Mouse (Mus musculus) intestine, embryonic 16.5 days (tissue): ENCODE results near the gene Kirrel3. TPM values are rescaled to one million over a fixed set of nuclear protein-coding genes. Genes with fewer than 3 reads are reported as not detected.

Experiments used
- ATAC-seq: fragments of 200-750 bp; cut with Nextera tagmentation; 2 replicates; pipeline ENCODE4 v1.8.0; 2017; ENCODE audit warnings: moderate TSS enrichment, moderate library complexity
- H3K27ac ChIP-seq: fragments of 300-500 bp; sonication (generic); 2 replicates; pipeline ENCODE4 v1.5.1; 2014; ENCODE audit warnings: mild to moderate bottlenecking, low read length
- H3K27me3 ChIP-seq: fragments of 300-500 bp; sonication (generic); replicated peaks from 2 replicates; pipeline ENCODE4 v1.6.1; 2014; ENCODE audit warnings: low read length, control low read depth, mixed read lengths; ENCODE audit not compliant: control insufficient read depth, insufficient read depth
- H3K36me3 ChIP-seq: fragments of 300-500 bp; sonication (generic); 2 replicates; pipeline ENCODE4 v1.6.1; 2014; ENCODE audit warnings: low read length, control low read depth; ENCODE audit not compliant: control insufficient read depth, insufficient read depth
- H3K4me1 ChIP-seq: fragments of 300-500 bp; sonication (generic); 2 replicates; pipeline ENCODE4 v1.6.1; 2014; ENCODE audit warnings: low read length, control low read depth, mixed read lengths; ENCODE audit not compliant: control insufficient read depth, insufficient read depth
- H3K4me2 ChIP-seq: fragments of 300-500 bp; sonication (generic); 2 replicates; pipeline ENCODE4 v1.6.1; 2014; ENCODE audit warnings: low read depth, low read length, control low read depth
- H3K4me3 ChIP-seq: fragments of 300-500 bp; sonication (generic); 2 replicates; pipeline ENCODE4 v1.5.1; 2014; ENCODE audit warnings: mild to moderate bottlenecking, low read length
- H3K9ac ChIP-seq: fragments of 300-500 bp; sonication (generic); 2 replicates; pipeline ENCODE4 v1.6.1; 2014; ENCODE audit warnings: low read depth, low read length
- H3K9me3 ChIP-seq: fragments of 300-500 bp; sonication (generic); 2 replicates; pipeline ENCODE4 v1.6.1; 2016; ENCODE audit warnings: low read length, control low read depth; ENCODE audit not compliant: control insufficient read depth
- WGBS: fragments of 180-500 bp; shearing (Covaris S2); extraction: QIAGEN DNeasy Blood & Tissue Kit; methylation state at CpG from one replicate; pipeline ENCODE4 v1.1.7; 2014; 5-methylcytosine and 5-hydroxymethylcytosine counted together
- polyA plus RNA-seq: library from polyadenylated mRNA; unstranded; fragments of >200 nt; fragmentation: Nextera tagmentation; extraction: Ambion mirVana; gene quantifications from 2 replicates; pipeline ENCODE4 v1.2.1, GENCODE M21; 2015

Kirrel3 gene
- polyA plus RNA-seq, 1 experiment from 2014 or later: 1.7 TPM

DNA sequence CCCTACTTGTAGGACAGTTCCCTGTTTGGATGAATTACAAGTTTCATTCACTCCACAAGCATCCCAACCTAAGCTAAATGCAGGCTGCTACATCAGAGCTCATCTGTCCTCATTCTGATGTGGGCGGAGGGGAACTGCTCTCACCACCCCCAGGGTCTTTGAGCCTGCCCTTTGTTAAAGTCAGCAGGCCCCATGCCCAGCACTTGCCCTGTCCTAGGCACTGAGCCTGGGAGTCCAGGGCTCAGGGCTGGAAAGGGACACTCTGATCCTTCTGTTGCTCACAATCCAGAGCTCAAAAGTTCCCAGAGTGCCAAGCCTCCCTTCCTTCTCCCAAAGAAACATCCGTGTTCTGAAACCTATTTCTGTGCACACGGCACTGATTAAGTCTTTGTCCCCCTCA is 422.3 kb downstream of the Kirrel3 start:
- Histone ChIP-seq H3K4me3 (no peak overlapping the region), H3K27ac (no peak overlapping the region), H3K36me3 (no peaks in the 10 kb centered on the region), H3K9me3 (no peaks in the 10 kb centered on the region), H3K4me1 (no peaks in the 10 kb centered on the region), H3K27me3 (no peaks in the 10 kb centered on the region), H3K4me2 (no peak overlapping the region), H3K9ac (no peak overlapping the region)
- ATAC-seq: no peak
- WGBS: 77% methylated on average over 3 of the region's 3 CpGs

DNA sequence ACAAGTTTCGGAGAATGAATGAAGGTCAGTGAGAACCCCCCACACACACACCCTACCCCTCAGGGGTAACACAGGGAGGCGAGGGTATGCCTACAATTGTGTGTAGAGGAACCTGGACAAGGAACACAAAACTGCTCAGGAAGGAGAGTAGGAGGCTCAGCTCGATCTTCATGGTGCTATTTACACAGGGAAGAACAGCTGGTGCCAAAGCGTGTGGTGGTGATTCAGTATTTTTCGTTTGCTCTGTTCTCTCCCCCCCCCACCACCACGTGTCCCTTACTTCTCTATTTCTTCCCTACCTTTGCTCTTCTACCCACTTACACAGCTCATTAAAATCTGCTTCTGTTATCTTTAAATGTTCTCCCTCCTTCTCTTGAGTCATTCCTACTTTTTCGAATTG is 426.1 kb downstream of the Kirrel3 start:
- H3K9ac ChIP-seq: no peak overlapping the region
- no peak overlapping the region for H3K4me3 ChIP-seq
- H3K36me3 ChIP-seq: no peaks in the 10 kb centered on the region
- no peaks in the 10 kb centered on the region for H3K4me1 ChIP-seq
- ATAC-seq: no peak
- H3K4me2 ChIP-seq: no peak overlapping the region
- no peaks in the 10 kb centered on the region for H3K9me3 ChIP-seq
- H3K27me3 ChIP-seq: no peaks in the 10 kb centered on the region
- 75% methylated on average over 7 of the region's 7 CpGs for WGBS
- no peak overlapping the region for H3K27ac ChIP-seq

DNA sequence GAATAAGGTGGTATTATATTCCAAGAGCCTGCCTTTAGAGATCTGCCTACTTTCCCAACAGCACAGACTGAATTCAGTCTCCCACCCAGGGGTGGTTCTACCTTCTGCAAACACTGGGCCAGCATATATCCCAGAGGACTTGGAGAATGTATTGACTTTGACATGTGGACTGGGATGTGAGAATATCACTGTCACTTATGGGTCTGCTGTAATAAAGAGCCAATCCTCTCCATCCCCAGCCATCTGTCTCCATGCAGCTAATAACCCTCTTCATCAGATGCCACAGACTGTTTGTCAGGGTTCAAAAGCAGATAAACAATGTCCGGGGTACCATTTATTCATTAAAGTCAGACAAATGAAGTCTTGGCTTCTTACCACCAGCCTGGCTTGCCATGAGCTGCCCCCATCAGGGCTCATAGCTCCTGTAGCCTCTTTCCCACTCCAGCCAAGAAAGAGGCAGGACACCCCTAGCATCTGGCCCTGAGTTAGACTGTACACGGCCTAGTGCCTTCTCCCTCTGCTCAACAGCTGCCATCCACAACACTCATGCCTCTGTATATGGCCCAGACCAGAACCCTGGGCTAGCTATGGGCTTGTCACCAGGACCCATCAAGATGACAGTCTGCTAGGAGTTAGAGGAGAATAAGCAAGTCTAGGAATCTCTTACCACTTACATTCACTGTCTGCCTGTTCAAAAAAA is 426.7 kb downstream of the Kirrel3 start:
- 71% methylated on average over 2 of the region's 2 CpGs for WGBS
- Histone ChIP-seq H3K9ac (no peak overlapping the region), H3K27ac (no peak overlapping the region), H3K36me3 (no peaks in the 10 kb centered on the region), H3K4me1 (no peaks in the 10 kb centered on the region), H3K9me3 (no peaks in the 10 kb centered on the region), H3K4me3 (no peak overlapping the region), H3K4me2 (no peak overlapping the region), H3K27me3 (no peaks in the 10 kb centered on the region)
- ATAC-seq: no peak

DNA sequence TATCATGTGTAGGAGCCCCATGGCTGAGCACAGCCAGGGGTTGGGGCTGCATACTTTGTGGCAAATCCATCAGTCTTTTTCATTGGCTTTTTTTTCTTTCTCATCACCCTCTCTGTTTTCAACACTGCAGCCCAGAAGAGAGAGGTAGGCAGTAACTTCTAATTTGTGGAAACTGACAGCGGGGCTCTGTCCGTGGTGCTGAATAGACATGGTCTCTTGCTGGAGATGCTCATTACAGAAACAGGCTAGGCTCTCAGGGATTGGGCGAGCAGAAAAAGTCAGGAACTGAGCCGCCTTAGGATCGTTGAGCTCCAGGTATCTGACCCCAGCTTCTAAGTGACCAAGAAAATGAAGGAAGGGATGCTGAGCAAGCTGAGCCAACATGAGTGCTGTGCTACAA is 427.3 kb downstream of the Kirrel3 start:
- Histone ChIP-seq H3K4me1 (no peaks in the 10 kb centered on the region), H3K9ac (no peak overlapping the region), H3K27ac (no peak overlapping the region), H3K9me3 (no peaks in the 10 kb centered on the region), H3K36me3 (no peaks in the 10 kb centered on the region), H3K4me2 (no peak overlapping the region), H3K4me3 (no peak overlapping the region), H3K27me3 (no peaks in the 10 kb centered on the region)
- ATAC-seq: no peak
- WGBS: 8% methylated on average over 5 of the region's 5 CpGs

DNA sequence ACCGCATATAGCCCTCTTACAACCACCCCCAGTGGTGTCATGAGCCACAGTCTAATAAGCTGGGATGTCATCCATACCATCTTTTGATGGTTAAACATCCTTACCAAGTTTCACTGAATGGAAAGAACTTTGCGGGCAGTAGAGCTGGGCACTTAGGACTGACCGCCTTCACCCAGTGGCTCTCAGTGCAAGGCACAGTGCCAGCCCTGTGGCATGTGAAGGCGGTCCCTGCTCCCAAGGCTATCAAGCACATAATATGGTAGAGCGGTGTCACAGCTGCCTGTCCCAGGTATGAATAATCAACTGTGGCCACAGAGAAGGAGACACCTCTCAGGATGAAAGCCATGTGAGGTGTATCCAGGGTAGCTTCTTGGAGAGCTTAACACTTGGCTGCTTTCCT is 433.3 kb downstream of the Kirrel3 start:
- Histone ChIP-seq H3K27me3 (no peaks in the 10 kb centered on the region), H3K9ac (no peak overlapping the region), H3K27ac (no peak overlapping the region), H3K36me3 (no peaks in the 10 kb centered on the region), H3K4me2 (no peak overlapping the region), H3K4me1 (no peaks in the 10 kb centered on the region), H3K4me3 (no peak overlapping the region), H3K9me3 (no peaks in the 10 kb centered on the region)
- no peak for ATAC-seq
- WGBS: 91% methylated on average over 5 of the region's 5 CpGs

- no peaks in the 10 kb centered on the region for H3K36me3 ChIP-seq
- no peak overlapping the region for H3K4me2 ChIP-seq
- H3K9ac ChIP-seq: no peak overlapping the region
- H3K4me3 ChIP-seq: no peak overlapping the region
- no peak overlapping the region for H3K27ac ChIP-seq
- 75% methylated on average over 3 of the region's 3 CpGs for WGBS
- no peaks in the 10 kb centered on the region for H3K4me1 ChIP-seq
- ATAC-seq: no peak
- no peaks in the 10 kb centered on the region for H3K9me3 ChIP-seq
- H3K27me3 ChIP-seq: no peaks in the 10 kb centered on the region
Observed at GRCm38 (mm10) chr9:34920116-34920515, 434.4 kb downstream of the Kirrel3 start.

DNA sequence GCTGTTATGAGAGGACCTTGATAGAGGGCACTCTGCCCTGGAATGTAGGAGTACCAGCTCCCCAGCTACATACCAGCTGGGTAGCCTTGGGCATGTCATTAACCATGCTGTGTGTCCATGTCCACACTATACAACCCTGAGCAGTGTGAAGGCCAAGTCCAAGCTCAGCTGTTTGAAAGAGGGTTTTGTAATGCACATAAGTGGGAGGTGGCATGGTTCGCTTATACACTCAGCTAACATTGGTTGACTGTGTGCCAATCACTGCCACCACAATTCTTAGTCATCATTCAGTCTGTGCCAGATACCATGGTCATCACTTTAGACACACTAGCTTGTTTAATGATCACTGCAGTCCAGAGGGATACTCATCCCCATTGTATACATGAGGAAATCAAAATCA is 436.2 kb downstream of the Kirrel3 start:
- Histone ChIP-seq H3K4me1 (no peaks in the 10 kb centered on the region), H3K4me3 (no peak overlapping the region), H3K27ac (no peak overlapping the region), H3K9me3 (no peaks in the 10 kb centered on the region), H3K27me3 (no peaks in the 10 kb centered on the region), H3K9ac (no peak overlapping the region), H3K4me2 (no peak overlapping the region), H3K36me3 (no peaks in the 10 kb centered on the region)
- ATAC-seq: no peak
- 88% methylated on average over 1 of the region's 1 CpGs for WGBS

- Histone ChIP-seq H3K4me3 (no peak overlapping the region), H3K9ac (no peak overlapping the region), H3K9me3 (no peaks in the 10 kb centered on the region), H3K4me2 (no peak overlapping the region), H3K27me3 (no peaks in the 10 kb centered on the region), H3K4me1 (no peaks in the 10 kb centered on the region), H3K36me3 (no peaks in the 10 kb centered on the region), H3K27ac (no peak overlapping the region)
- no peak for ATAC-seq
- WGBS: 72% methylated on average over 6 of the region's 6 CpGs
Observed at GRCm38 (mm10) chr9:34922716-34923115, 437.0 kb downstream of the Kirrel3 start.

- Histone ChIP-seq H3K27ac (no peak overlapping the region), H3K4me2 (no peak overlapping the region), H3K9ac (no peak overlapping the region), H3K4me3 (no peak overlapping the region), H3K36me3 (no peaks in the 10 kb centered on the region), H3K27me3 (no peaks in the 10 kb centered on the region), H3K4me1 (no peaks in the 10 kb centered on the region), H3K9me3 (no peaks in the 10 kb centered on the region)
- no peak for ATAC-seq
- 68% methylated on average over 14 of the region's 14 CpGs for WGBS
Observed at GRCm38 (mm10) chr9:34923134-34923931, 437.6 kb downstream of the Kirrel3 start.
